Mouse (Mus musculus) lung, embryonic 15.5 days (tissue): Measurements from ENCODE around the gene Sgcd. TPM values are rescaled to one million over a fixed set of nuclear protein-coding genes. Genes with fewer than 3 reads are reported as not detected.

Source experiments
- ATAC-seq: fragments of 200-750 bp; cut with Nextera tagmentation; 2 replicates; pipeline ENCODE4 v1.8.0; 2017; ENCODE audit warnings: moderate number of reproducible peaks, borderline replicate concordance; ENCODE audit not compliant: low FRiP score, low TSS enrichment; ENCODE audit errors: extremely low read depth
- H3K27ac ChIP-seq: fragments of 300-500 bp; sonication (generic); 2 replicates; pipeline ENCODE4 v1.5.1; 2015; ENCODE audit warnings: moderate library complexity, mild to moderate bottlenecking, inconsistent platforms
- H3K27me3 ChIP-seq: fragments of 300-500 bp; sonication (generic); 2 replicates; pipeline ENCODE4 v1.6.1; 2015; ENCODE audit warnings: inconsistent platforms
- H3K36me3 ChIP-seq: fragments of 300-500 bp; sonication (generic); 2 replicates; pipeline ENCODE4 v1.6.1; 2015; ENCODE audit warnings: inconsistent platforms
- H3K4me1 ChIP-seq: fragments of 300-500 bp; sonication (generic); 2 replicates; pipeline ENCODE4 v1.6.1; 2015; ENCODE audit warnings: inconsistent platforms
- H3K4me2 ChIP-seq: fragments of 300-500 bp; sonication (generic); 2 replicates; pipeline ENCODE4 v1.6.1; 2015; ENCODE audit warnings: inconsistent platforms, mild to moderate bottlenecking, moderate library complexity
- H3K4me3 ChIP-seq: fragments of 300-500 bp; sonication (generic); 2 replicates; pipeline ENCODE4 v1.5.1; 2015; ENCODE audit warnings: mild to moderate bottlenecking, inconsistent platforms
- H3K9ac ChIP-seq: fragments of 300-500 bp; sonication (generic); 2 replicates; pipeline ENCODE4 v1.6.1; 2015; ENCODE audit warnings: inconsistent platforms
- H3K9me3 ChIP-seq: fragments of 300-500 bp; sonication (generic); 2 replicates; pipeline ENCODE4 v1.6.1; 2016; ENCODE audit warnings: inconsistent platforms
- WGBS: fragments of 180-500 bp; shearing (Covaris S2); methylation state at CpG from one replicate; pipeline ENCODE4 v1.1.7; 2015; 5-methylcytosine and 5-hydroxymethylcytosine counted together
- polyA plus RNA-seq: library from polyadenylated mRNA; unstranded; fragments of >200 nt; fragmentation: Nextera tagmentation; extraction: Ambion mirVana; gene quantifications from 2 replicates; pipeline ENCODE4 v1.2.1, GENCODE M21; 2015

The Sgcd gene
- polyA plus RNA-seq = 1.9 and 2.6 TPM in 2 replicates

GRCm38 (mm10) chr11:47988697-47989533, at the start of gene Sgcd:
TSS of gene Sgcd (minus strand) at chr11:47988969.
- H3K27me3 ChIP-seq = peaks cover 47% of the 10 kb centered on the region
- WGBS = under 1% methylated on average over 56 of the region's 67 CpGs

GRCm38 (mm10) chr11:48038051-48038450, 49.3 kb upstream of the Sgcd start:
- Histone ChIP-seq H3K9ac (no peak overlapping the region), H3K27me3 (no peaks in the 10 kb centered on the region), H3K4me1 (no peaks in the 10 kb centered on the region), H3K4me3 (no peak overlapping the region), H3K36me3 (no peaks in the 10 kb centered on the region), H3K9me3 (no peaks in the 10 kb centered on the region), H3K4me2 (no peak overlapping the region), H3K27ac (no peak overlapping the region)
- WGBS = 71% methylated on average over 4 of the region's 4 CpGs
- no peak for ATAC-seq

More at GRCm38 (mm10) chr11:47988697-47989533, at the start of gene Sgcd:
- Histone ChIP-seq H3K9me3 (no peaks in the 10 kb centered on the region), H3K9ac (peak within 1 kb of the TSS; percentile 48), H3K4me3 (peak within 1 kb of the TSS; percentile 58), H3K4me1 (peaks cover 8% of the 10 kb centered on the region; the same call in 1 of the 2 replicates), H3K36me3 (no peaks in the 10 kb centered on the region), H3K27ac (no peak within 1 kb of the TSS), H3K4me2 (peak within 1 kb of the TSS; percentile 96)
- peak; percentile 87 for ATAC-seq

GRCm38 (mm10) chr11:48012836-48013235, 24.1 kb upstream of the Sgcd start:
- Histone ChIP-seq H3K4me3 (no peak overlapping the region), H3K9me3 (no peaks in the 10 kb centered on the region), H3K36me3 (no peaks in the 10 kb centered on the region), H3K27me3 (no peaks in the 10 kb centered on the region), H3K9ac (no peak overlapping the region), H3K4me1 (no peaks in the 10 kb centered on the region), H3K27ac (no peak overlapping the region), H3K4me2 (no peak overlapping the region)
- WGBS = 51% methylated on average over 3 of the region's 3 CpGs
- ATAC-seq = no peak

GRCm38 (mm10) chr11:47988333-47988696, 454 bp downstream of the Sgcd start:
- H3K9ac ChIP-seq = peak overlapping the region; percentile 48
- peaks cover 8% of the 10 kb centered on the region; the same call in 1 of the 2 replicates for H3K4me1 ChIP-seq
- no peaks in the 10 kb centered on the region for H3K9me3 ChIP-seq
- peak overlapping the region; percentile 96 for H3K4me2 ChIP-seq
- H3K36me3 ChIP-seq = no peaks in the 10 kb centered on the region
- no peak overlapping the region for H3K27ac ChIP-seq
- under 1% methylated on average over 31 of the region's 31 CpGs for WGBS
- ATAC-seq = peak; percentile 61
- peaks cover 47% of the 10 kb centered on the region for H3K27me3 ChIP-seq
- H3K4me3 ChIP-seq = peak overlapping the region; percentile 58

GRCm38 (mm10) chr11:47987893-47988267, 889 bp downstream of the Sgcd start:
- ATAC-seq = no peak
- WGBS = 14% methylated on average over 12 of the region's 12 CpGs
- no peak overlapping the region for H3K27ac ChIP-seq
- no peaks in the 10 kb centered on the region for H3K36me3 ChIP-seq
- H3K27me3 ChIP-seq = peaks cover 47% of the 10 kb centered on the region
- H3K4me2 ChIP-seq = peak overlapping the region; percentile 96
- H3K4me1 ChIP-seq = peaks cover 8% of the 10 kb centered on the region; the same call in 1 of the 2 replicates
- no peak overlapping the region; the same call in 1 of the 2 replicates for H3K9ac ChIP-seq
- H3K4me3 ChIP-seq = peak overlapping the region; percentile 58
- H3K9me3 ChIP-seq = no peaks in the 10 kb centered on the region

GRCm38 (mm10) chr11:47987251-47987892, 1.4 kb downstream of the Sgcd start:
- ATAC-seq = no peak
- peak overlapping the region; percentile 96 for H3K4me2 ChIP-seq
- no peak overlapping the region for H3K27ac ChIP-seq
- H3K36me3 ChIP-seq = no peaks in the 10 kb centered on the region
- peaks cover 47% of the 10 kb centered on the region for H3K27me3 ChIP-seq
- peak overlapping the region; percentile 58; the same call in 1 of the 2 replicates for H3K4me3 ChIP-seq
- H3K4me1 ChIP-seq = peaks cover 8% of the 10 kb centered on the region; the same call in 1 of the 2 replicates
- no peak overlapping the region for H3K9ac ChIP-seq
- WGBS = 52% methylated on average over 8 of the region's 8 CpGs
- no peaks in the 10 kb centered on the region for H3K9me3 ChIP-seq

- Histone ChIP-seq H3K27ac (no peak overlapping the region), H3K9ac (no peak overlapping the region), H3K4me1 (no peaks in the 10 kb centered on the region), H3K4me2 (no peak overlapping the region), H3K27me3 (peaks cover 12% of the 10 kb centered on the region), H3K36me3 (no peaks in the 10 kb centered on the region), H3K4me3 (no peak overlapping the region), H3K9me3 (no peaks in the 10 kb centered on the region)
- WGBS = 59% methylated on average over 1 of the region's 1 CpGs
- ATAC-seq = no peak
Measured at GRCm38 (mm10) chr11:47982152-47982551, 6.6 kb downstream of the Sgcd start.

GRCm38 (mm10) chr11:47981108-47981507, 7.7 kb downstream of the Sgcd start:
- Histone ChIP-seq H3K9ac (no peak overlapping the region), H3K27ac (no peak overlapping the region), H3K9me3 (no peaks in the 10 kb centered on the region), H3K27me3 (peaks cover 2% of the 10 kb centered on the region), H3K4me3 (no peak overlapping the region), H3K36me3 (no peaks in the 10 kb centered on the region), H3K4me2 (no peak overlapping the region), H3K4me1 (no peaks in the 10 kb centered on the region)
- ATAC-seq = no peak
- 58% methylated on average over 2 of the region's 2 CpGs for WGBS

GRCm38 (mm10) chr11:47953291-47953690, 35.5 kb downstream of the Sgcd start:
- no peak overlapping the region for H3K4me2 ChIP-seq
- H3K4me3 ChIP-seq = no peak overlapping the region
- H3K9ac ChIP-seq = no peak overlapping the region
- H3K27me3 ChIP-seq = no peaks in the 10 kb centered on the region
- H3K27ac ChIP-seq = no peak overlapping the region
- no peaks in the 10 kb centered on the region for H3K36me3 ChIP-seq
- no peaks in the 10 kb centered on the region for H3K4me1 ChIP-seq
- ATAC-seq = no peak
- 63% methylated on average over 3 of the region's 3 CpGs for WGBS
- no peaks in the 10 kb centered on the region for H3K9me3 ChIP-seq

GRCm38 (mm10) chr11:47952366-47952765, 36.4 kb downstream of the Sgcd start:
- H3K27me3 ChIP-seq = no peaks in the 10 kb centered on the region
- 60% methylated on average over 4 of the region's 4 CpGs for WGBS
- no peak overlapping the region for H3K4me3 ChIP-seq
- no peak for ATAC-seq
- H3K36me3 ChIP-seq = no peaks in the 10 kb centered on the region
- H3K9ac ChIP-seq = no peak overlapping the region
- no peaks in the 10 kb centered on the region for H3K9me3 ChIP-seq
- H3K4me2 ChIP-seq = no peak overlapping the region
- no peak overlapping the region for H3K27ac ChIP-seq
- H3K4me1 ChIP-seq = no peaks in the 10 kb centered on the region

- H3K9me3 ChIP-seq = no peaks in the 10 kb centered on the region
- no peak overlapping the region for H3K4me2 ChIP-seq
- no peak for ATAC-seq
- H3K27ac ChIP-seq = no peak overlapping the region
- no peaks in the 10 kb centered on the region for H3K36me3 ChIP-seq
- no peaks in the 10 kb centered on the region for H3K4me1 ChIP-seq
- H3K9ac ChIP-seq = no peak overlapping the region
- no peak overlapping the region for H3K4me3 ChIP-seq
- 54% methylated on average over 2 of the region's 2 CpGs for WGBS
- no peaks in the 10 kb centered on the region for H3K27me3 ChIP-seq
Measured at GRCm38 (mm10) chr11:47939795-47940194, 49.0 kb downstream of the Sgcd start.

- 62% methylated on average over 2 of the region's 2 CpGs for WGBS
- H3K36me3 ChIP-seq = no peaks in the 10 kb centered on the region
- H3K27ac ChIP-seq = no peak overlapping the region
- H3K4me3 ChIP-seq = no peak overlapping the region
- H3K9ac ChIP-seq = no peak overlapping the region
- H3K4me1 ChIP-seq = no peaks in the 10 kb centered on the region
- H3K27me3 ChIP-seq = no peaks in the 10 kb centered on the region
- H3K4me2 ChIP-seq = no peak overlapping the region
- no peaks in the 10 kb centered on the region for H3K9me3 ChIP-seq
- ATAC-seq = no peak
Measured at GRCm38 (mm10) chr11:47917616-47918015, 71.2 kb downstream of the Sgcd start.
